Mouse (Mus musculus) cortical plate, adult 2 months (tissue): ENCODE results near the gene Neurl3.

ENCODE experiments used
- CTCF ChIP-seq: fragments of 200-500 bp; IDR thresholded peaks from 2 replicates; pipeline ENCODE4 v1.5.1; 2011; ENCODE audit warnings: mild to moderate bottlenecking, control low read depth, low read length; ENCODE audit not compliant: insufficient read depth; ENCODE audit errors: extremely low read depth
- POLR2A ChIP-seq: fragments of 200-500 bp; IDR thresholded peaks from 2 replicates; pipeline ENCODE4 v1.6.1; 2011; ENCODE audit warnings: mild to moderate bottlenecking, low read length, control low read depth; ENCODE audit not compliant: insufficient read depth; ENCODE audit errors: extremely low read depth

GRCm38 (mm10) chr1:36224648-36225047 lies 49.8 kb downstream of the Neurl3 start:
- TF ChIP-seq CTCF = no peak
- TF ChIP-seq POLR2A = no peak
